Mouse (Mus musculus) left cerebral cortex, adult 2 months (tissue): Measurements from ENCODE around the gene Utp20. TPM values are rescaled to one million over a fixed set of nuclear protein-coding genes. Genes with fewer than 3 reads are reported as not detected.
"Not testable (repeated sequence)": the region's sequence is repeated elsewhere in the genome, so short reads cannot be mapped to it uniquely, and the experiment has no call there.

Source experiments
- DNase-seq, 2 experiments: peaks; one replicate each; pipeline ENCODE4 v3.0.0; 2021 to 2022; ENCODE audit warnings: low spot score in 2 of 2, mixed read lengths in 1 of 2; ENCODE audit errors: extremely low spot score in 1 of 2
- H3K27ac ChIP-seq: fragments of 200-600 bp; 2 replicates; pipeline ENCODE4 v1.8.1; 2022
- H3K4me3 ChIP-seq: fragments of 200-600 bp; 2 replicates; pipeline ENCODE4 v1.8.1; 2022
- CTCF ChIP-seq: fragments of 200-600 bp; IDR thresholded peaks from 2 replicates; pipeline ENCODE4 v1.8.1; 2022; ENCODE audit warnings: antibody characterized with exemption, mild to moderate bottlenecking, moderate library complexity
- intact Hi-C: fragments of 180-260 bp; cut with DNase I; formaldehyde crosslinking; loops from one replicate; pipeline ENCODE4 v1.15.1; 2025
- total RNA-seq, 2 experiments: library from RNA; stranded (reverse); gene quantifications; 2 replicates each; pipeline ENCODE4 v1.2.3; 2021

Utp20 gene
- total RNA-seq, 2 experiments from 2014 or later, result 17.9 to 19.3 TPM

DNA sequence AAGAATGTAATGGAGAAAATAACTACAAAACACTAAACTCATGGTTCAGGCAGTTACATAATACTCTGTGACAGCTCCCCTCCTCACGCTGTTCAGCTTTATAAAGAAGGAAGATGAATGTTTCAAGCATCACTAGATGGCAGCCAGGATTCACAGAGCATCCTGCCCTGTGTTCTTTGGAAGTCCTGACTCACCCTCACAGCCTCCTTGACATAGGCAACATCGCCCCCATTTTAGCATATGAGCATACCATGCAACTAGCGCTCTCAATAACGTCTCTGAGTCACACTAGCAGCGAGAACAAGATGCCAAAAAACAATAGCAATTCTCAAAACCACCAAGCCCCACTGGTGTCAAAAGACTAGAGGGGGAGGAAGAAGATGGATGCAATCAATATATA is 9.3 kb downstream of the Utp20 start:
- Histone ChIP-seq H3K27ac (no peak overlapping the region), H3K4me3 (no peak overlapping the region)
- DNase-seq, result peak in 1 of 2 experiments; percentile 30
- peak; percentile 18 for TF ChIP-seq CTCF
- intact Hi-C loops, result no loop called here

GRCm38 (mm10) chr10:88815256-88815655 is 11.3 kb downstream of the Utp20 start:
- intact Hi-C loops, result no loop called here
- no peak overlapping the region for H3K4me3 ChIP-seq
- TF ChIP-seq CTCF, result no peak
- no peak for DNase-seq
- H3K27ac ChIP-seq, result no peak overlapping the region

- DNase-seq, result no peak
- no peak for TF ChIP-seq CTCF
- intact Hi-C loops, result no loop called here
- Histone ChIP-seq H3K4me3 (no peak overlapping the region), H3K27ac (no peak overlapping the region)
Observed at GRCm38 (mm10) chr10:88811704-88812103, 14.9 kb downstream of the Utp20 start.

DNA sequence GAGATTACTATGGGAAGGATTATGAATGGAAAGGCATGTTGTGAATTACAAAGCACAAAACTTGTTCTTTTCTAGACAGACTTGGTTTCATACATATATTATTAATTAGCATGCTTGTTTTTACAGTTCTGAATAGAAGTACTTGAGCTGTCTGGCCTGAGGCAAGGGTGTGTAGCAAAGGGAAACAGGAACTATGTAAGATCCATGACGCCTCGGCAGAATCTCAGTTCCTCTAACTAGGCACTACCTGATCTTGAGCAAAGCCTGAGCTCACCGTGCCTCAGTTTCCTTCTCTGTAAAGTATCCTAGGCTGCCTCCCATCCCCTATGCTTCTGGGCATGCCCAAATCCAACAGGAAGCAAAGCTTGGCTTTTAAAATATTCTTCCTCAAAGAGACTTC is 24.4 kb downstream of the Utp20 start:
- intact Hi-C loops, result no loop called here

DNA sequence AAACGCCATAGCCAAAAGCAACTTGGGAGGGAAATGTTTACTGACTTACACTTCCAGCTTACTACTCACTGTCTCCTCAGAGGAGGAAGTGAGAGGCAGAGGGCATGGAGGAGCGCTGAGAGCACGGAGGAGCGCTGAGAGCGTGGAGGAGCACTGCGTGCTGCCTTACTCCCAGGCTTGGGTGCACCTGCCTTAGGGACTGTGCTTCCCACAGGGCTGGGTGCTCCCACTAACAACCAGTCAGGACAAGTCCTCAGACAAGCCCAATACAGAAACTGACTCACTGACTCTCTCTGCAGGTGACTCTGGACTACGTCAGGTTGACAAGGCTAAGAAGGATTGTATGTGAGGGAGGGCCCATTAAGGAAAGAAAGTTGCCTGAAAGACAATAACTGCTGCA is 27.2 kb downstream of the Utp20 start:
- no peak overlapping the region for H3K27ac ChIP-seq
- no peak overlapping the region for H3K4me3 ChIP-seq
- intact Hi-C loops, result no loop called here
- DNase-seq, result no peak
- TF ChIP-seq CTCF, result no peak

More for the DNA sequence above, 24.4 kb downstream of the Utp20 start:
- TF ChIP-seq CTCF, result no peak
- H3K4me3 ChIP-seq, result no peak overlapping the region
- no peak overlapping the region for H3K27ac ChIP-seq
- DNase-seq, result no peak

DNA sequence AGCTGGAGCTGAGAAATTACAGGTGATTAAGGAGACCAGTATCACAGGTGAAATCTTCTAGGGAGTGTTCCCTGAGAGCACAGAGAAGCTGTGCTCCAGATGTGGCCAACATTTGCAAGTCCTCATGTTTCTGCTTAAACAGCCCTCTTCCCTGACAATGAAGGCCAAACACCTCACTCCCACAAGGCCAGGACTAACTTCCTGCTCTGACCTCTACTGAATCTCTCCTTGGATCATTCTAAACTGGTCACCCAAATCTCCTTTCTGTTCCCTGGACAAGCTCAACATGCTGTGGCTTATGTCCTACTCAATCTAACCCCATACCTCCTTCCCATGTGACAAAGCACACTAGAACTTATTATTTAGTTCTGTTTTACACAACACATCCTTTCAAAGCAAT is 29.2 kb downstream of the Utp20 start:
- no peak for TF ChIP-seq CTCF
- Histone ChIP-seq H3K4me3 (no peak overlapping the region), H3K27ac (no peak overlapping the region)
- no peak for DNase-seq
- intact Hi-C loops, result no loop called here

GRCm38 (mm10) chr10:88796939-88797338 is 29.7 kb downstream of the Utp20 start:
- intact Hi-C loops, result no loop called here
- no peak for TF ChIP-seq CTCF
- H3K4me3 ChIP-seq, result no peak overlapping the region
- no peak for DNase-seq
- no peak overlapping the region for H3K27ac ChIP-seq

DNA sequence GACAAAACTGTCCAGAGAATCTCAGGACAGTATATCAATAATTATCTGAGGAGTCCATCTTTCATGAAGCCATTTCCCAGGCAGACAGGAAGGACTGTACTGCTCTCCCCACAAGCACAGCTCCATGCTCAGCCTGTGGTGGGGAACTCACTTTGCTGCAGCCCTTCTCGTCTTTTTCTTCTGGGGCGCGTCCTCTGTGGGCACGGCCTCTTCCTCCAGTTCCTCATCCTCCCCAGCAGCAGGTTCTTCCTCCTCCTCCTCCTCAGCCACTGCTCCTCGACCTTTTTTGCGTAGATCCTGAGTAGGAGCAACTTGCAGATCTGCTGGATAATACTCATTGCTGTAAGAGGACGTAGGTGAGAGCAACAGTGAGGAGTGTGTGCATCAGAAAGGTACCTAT is 31.4 kb downstream of the Utp20 start:
- no peak for TF ChIP-seq CTCF

DNA sequence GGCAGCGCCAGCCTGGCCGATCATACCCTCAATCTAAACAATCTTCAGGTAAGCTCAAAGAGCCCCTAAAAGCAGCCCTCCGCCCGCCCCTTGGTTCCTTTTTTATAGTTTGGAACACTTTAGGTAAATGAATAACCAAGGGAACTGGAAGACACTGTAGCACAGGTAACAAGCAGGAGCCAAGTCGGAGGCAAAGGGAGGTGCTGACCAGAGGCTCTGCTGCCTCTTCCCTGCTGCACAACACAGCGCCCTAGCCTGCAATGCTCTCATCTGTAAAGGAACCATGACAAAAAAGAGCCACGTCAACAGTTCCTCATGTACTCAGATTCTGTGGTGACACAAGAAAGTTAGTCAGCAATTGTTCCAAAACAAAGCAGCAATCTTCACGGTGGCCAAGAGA is 32.0 kb downstream of the Utp20 start:
- no peak overlapping the region for H3K4me3 ChIP-seq
- H3K27ac ChIP-seq, result no peak overlapping the region
- DNase-seq, result no peak
- no peak for TF ChIP-seq CTCF
- intact Hi-C loops, result no loop called here

More for the DNA sequence above, 31.4 kb downstream of the Utp20 start:
- Histone ChIP-seq H3K4me3 (no peak overlapping the region), H3K27ac (no peak overlapping the region)
- intact Hi-C loops, result no loop called here
- DNase-seq, result no peak

DNA sequence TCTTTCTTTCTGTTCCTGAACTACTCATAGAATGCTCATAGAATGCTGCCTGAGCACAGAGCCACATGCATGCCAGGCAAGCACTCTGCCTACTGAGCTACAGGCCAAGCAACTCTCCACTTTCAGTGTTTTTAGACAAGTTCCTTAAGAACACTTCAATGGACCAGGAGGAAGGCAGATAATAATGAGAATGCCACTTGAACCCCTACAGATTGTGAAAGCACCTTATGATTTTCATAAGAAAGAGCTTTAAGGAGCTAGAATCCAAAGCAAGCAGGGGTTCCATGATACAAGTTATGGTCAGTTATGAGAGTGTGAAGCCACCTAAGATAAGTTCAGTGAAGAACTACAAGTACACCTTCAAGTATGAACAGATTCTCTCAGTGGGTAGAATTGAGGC is 32.9 kb downstream of the Utp20 start:
- no peak for TF ChIP-seq CTCF
- no peak overlapping the region for H3K4me3 ChIP-seq
- intact Hi-C loops, result no loop called here
- no peak overlapping the region for H3K27ac ChIP-seq
- no peak for DNase-seq

DNA sequence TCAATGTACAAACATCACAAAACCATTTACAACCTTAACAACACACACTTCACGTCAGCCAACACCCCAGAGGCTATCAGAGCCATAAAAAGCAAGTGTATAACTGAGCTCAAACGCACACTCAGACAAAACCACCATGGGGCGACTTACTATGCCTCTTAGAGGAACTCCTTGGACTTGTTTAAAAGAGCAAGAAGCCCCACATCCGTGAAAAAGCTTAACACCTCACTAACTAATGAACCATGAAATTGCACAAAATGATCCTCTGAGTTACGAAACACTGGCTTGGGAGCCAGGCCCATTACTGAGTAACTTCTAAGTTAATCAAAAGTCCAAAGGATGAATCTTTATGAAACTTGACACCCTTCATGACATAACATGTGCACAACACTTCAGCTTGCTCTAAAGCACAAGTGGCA is 42.1 kb downstream of the Utp20 start:
- DNase-seq, result no peak
- Histone ChIP-seq H3K27ac (no peak overlapping the region), H3K4me3 (no peak overlapping the region)
- intact Hi-C loops, result no loop called here
- no peak for TF ChIP-seq CTCF

GRCm38 (mm10) chr10:88783941-88784340 is 42.7 kb downstream of the Utp20 start:
- TF ChIP-seq CTCF, result no peak
- no peak for DNase-seq
- Histone ChIP-seq H3K27ac (no peak overlapping the region), H3K4me3 (no peak overlapping the region)
- intact Hi-C loops, result no loop called here

DNA sequence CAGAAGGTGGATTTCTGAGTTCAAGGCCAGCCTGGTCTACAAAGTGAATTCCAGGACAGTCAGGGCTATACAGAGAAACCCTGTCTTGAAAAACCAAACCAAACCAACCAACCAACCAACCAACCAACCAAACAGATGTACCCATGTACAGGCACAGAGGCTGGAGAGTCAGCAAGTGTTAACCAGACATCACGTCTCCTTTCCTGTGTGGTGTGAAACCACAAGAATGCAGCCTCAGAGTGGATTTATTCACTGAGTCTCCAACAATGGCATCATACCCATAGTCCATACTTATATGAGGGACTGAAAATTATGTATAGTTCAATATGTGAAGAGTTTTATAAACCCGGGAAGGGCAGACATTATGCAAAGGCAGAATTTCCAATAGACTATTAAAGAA is 43.5 kb downstream of the Utp20 start:
- DNase-seq, H3K4me3 ChIP-seq, H3K27ac ChIP-seq, intact Hi-C loops: not testable (repeated sequence)

DNA sequence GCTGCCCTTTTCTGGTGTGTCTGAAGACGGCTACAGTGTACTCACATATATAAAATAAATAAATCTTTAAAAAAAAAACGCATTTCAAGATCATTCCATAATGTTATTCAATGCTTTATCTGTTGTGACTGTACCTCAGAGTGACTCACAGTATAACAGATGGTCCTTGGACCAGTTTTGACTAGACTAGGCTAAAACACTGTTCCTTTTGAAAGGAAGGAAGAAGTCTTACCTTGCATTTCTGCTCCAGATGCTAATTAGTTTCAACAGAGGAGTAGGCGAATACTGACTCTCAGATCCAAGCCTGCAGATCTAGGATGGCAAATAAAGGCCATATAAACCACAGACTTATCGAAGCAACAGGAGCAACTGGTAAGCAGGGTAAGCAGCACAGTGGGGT is 45.9 kb downstream of the Utp20 start:
- TF ChIP-seq CTCF, result no peak
- Histone ChIP-seq H3K4me3 (no peak overlapping the region), H3K27ac (no peak overlapping the region)
- DNase-seq, result no peak
- intact Hi-C loops, result no loop called here
